Mouse (Mus musculus) brain, embryonic 14.5 days (tissue): ENCODE measurements around the gene Cryba4. TPM values are rescaled to one million over a fixed set of nuclear protein-coding genes. Genes with fewer than 3 reads are reported as not detected.

Source experiments
- DNase-seq: peaks from one replicate; pipeline ENCODE4 v3.0.0-alpha.2; 2011; ENCODE audit warnings: low read depth
- CTCF ChIP-seq: fragments of 200-500 bp; IDR thresholded peaks from 2 replicates; pipeline ENCODE4 v1.5.1; 2012; ENCODE audit warnings: inconsistent platforms, mild to moderate bottlenecking, moderate library complexity, borderline replicate concordance; ENCODE audit not compliant: insufficient read depth, insufficient read length; ENCODE audit errors: extremely low read depth
- POLR2A ChIP-seq: fragments of 200-500 bp; IDR thresholded peaks from 2 replicates; pipeline ENCODE4 v1.6.1; 2012; ENCODE audit warnings: mild to moderate bottlenecking, inconsistent platforms, borderline replicate concordance; ENCODE audit not compliant: poor library complexity, insufficient read depth, insufficient read length, severe bottlenecking; ENCODE audit errors: extremely low read depth
- polyA plus RNA-seq: library from polyadenylated mRNA; depleted of rRNA; stranded (reverse); fragments of >200 nt; gene quantifications from 2 replicates; pipeline ENCODE4 v1.2.3, GENCODE M21; 2012; rRNA removed

The Cryba4 gene
- polyA plus RNA-seq, 1 experiment = 1.00 TPM

DNA sequence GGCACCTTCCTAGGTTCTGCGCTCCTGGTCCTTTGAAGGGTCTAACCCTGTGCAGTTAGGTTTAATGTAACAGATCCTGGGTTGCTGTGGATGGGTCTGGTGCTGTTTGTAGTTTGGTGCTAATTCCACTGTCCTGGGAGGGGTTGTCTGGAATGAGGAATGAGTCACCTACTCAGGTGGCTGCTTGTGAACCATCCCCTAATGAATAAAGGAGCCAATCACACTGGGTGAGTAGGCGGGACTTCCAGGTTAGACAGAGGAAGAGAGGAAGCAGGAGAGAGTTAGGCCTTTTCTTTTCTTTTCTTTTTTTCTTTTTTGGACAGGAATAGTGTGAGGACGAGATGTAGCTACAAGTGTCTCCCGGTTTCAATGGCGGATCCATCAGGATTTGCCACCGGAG lies 52.7 kb downstream of the Cryba4 start:
- TF ChIP-seq POLR2A = no peak
- no peak for TF ChIP-seq CTCF
- no peak for DNase-seq

Other genes with a start within 250 kb of the Cryba4 start
- 1.1 and 1.6 TPM in 2 replicates for gene Crybb1, start 3.3 kb upstream of the Cryba4 start, polyA plus RNA-seq
- 20.1 and 24.6 TPM in 2 replicates for gene Tpst2, start 24.2 kb upstream of the Cryba4 start, polyA plus RNA-seq
- 41.2 and 44.6 TPM in 2 replicates for gene Tfip11, start 73.8 kb upstream of the Cryba4 start, polyA plus RNA-seq
- 69.5 and 105 TPM in 2 replicates for gene Srrd, start 90.5 kb upstream of the Cryba4 start, polyA plus RNA-seq
- gene Hps4, start 90.6 kb upstream of the Cryba4 start, polyA plus RNA-seq = 63.3 and 77.7 TPM in 2 replicates
- gene Gm6583, start 103.5 kb upstream of the Cryba4 start, polyA plus RNA-seq = not detected in 2 replicates
- gene Asphd2, start 142.3 kb upstream of the Cryba4 start, polyA plus RNA-seq = 120 and 140 TPM in 2 replicates
- gene Gm6588, start 196.9 kb upstream of the Cryba4 start, polyA plus RNA-seq = not detected in 2 replicates